Mouse (Mus musculus) heart, embryonic 11.5 days (tissue): ENCODE data around the gene Zfp646. TPM values are rescaled to one million over a fixed set of nuclear protein-coding genes. Genes with fewer than 3 reads are reported as not detected.
A peak's percentile ranks its signal among the peaks of the same experiment; 100 is the strongest.
"Not testable (repeated sequence)": the region's sequence is repeated elsewhere in the genome, so short reads cannot be mapped to it uniquely, and the experiment has no call there.

Experiments
- ATAC-seq: fragments of 200-750 bp; cut with Nextera tagmentation; replicated peaks from 2 replicates; pipeline ENCODE4 v1.8.0; 2017; ENCODE audit warnings: moderate library complexity; ENCODE audit not compliant: insufficient number of reproducible peaks, low FRiP score, low TSS enrichment
- H3K27ac ChIP-seq: fragments of 300-500 bp; sonication (generic); 2 replicates; pipeline ENCODE4 v1.5.1; 2014; ENCODE audit warnings: mild to moderate bottlenecking, low read depth, low read length
- H3K27me3 ChIP-seq: fragments of 300-500 bp; sonication (generic); 2 replicates; pipeline ENCODE4 v1.6.1; 2014; ENCODE audit warnings: mild to moderate bottlenecking, low read length, mixed read lengths; ENCODE audit not compliant: control insufficient read depth, insufficient read depth
- H3K36me3 ChIP-seq: fragments of 300-500 bp; sonication (generic); 2 replicates; pipeline ENCODE4 v1.6.1; 2014; ENCODE audit warnings: mild to moderate bottlenecking, low read length, moderate library complexity, mixed read lengths; ENCODE audit not compliant: control insufficient read depth, insufficient read depth
- H3K4me1 ChIP-seq: fragments of 300-500 bp; sonication (generic); 2 replicates; pipeline ENCODE4 v1.6.1; 2014; ENCODE audit warnings: low read length; ENCODE audit not compliant: control insufficient read depth, insufficient read depth
- H3K4me2 ChIP-seq: fragments of 300-500 bp; sonication (generic); 2 replicates; pipeline ENCODE4 v1.6.1; 2014; ENCODE audit warnings: mild to moderate bottlenecking, moderate library complexity
- H3K4me3 ChIP-seq: fragments of 300-500 bp; sonication (generic); 2 replicates; pipeline ENCODE4 v1.5.1; 2014; ENCODE audit warnings: low read depth, low read length
- H3K9ac ChIP-seq: fragments of 300-500 bp; sonication (generic); 2 replicates; pipeline ENCODE4 v1.6.1; 2014; ENCODE audit warnings: mild to moderate bottlenecking, low read depth, low read length, moderate library complexity
- H3K9me3 ChIP-seq: fragments of 300-500 bp; sonication (generic); replicated peaks from 2 replicates; pipeline ENCODE4 v1.6.1; 2016; ENCODE audit warnings: low read length; ENCODE audit not compliant: control insufficient read depth
- WGBS: fragments of 180-500 bp; shearing (Covaris S2); extraction: QIAGEN DNeasy Blood & Tissue Kit; methylation state at CpG from one replicate; pipeline ENCODE4 v1.1.7; 2014; ENCODE audit not compliant: insufficient replicate concordance; 5-methylcytosine and 5-hydroxymethylcytosine counted together
- polyA plus RNA-seq: library from polyadenylated mRNA; unstranded; fragments of >200 nt; fragmentation: Nextera tagmentation; extraction: Ambion mirVana; gene quantifications from 2 replicates; pipeline ENCODE4 v1.2.1, GENCODE M21; 2014

Gene Zfp646
- polyA plus RNA-seq: 10.1 and 12.0 TPM in 2 replicates

GRCm38 (mm10) chr7:127876041-127876466 lies at the start of gene Zfp646:
Zfp646 (plus strand) TSS chr7:127876221.
- Histone ChIP-seq H3K4me1 (peaks cover 13% of the 10 kb centered on the region), H3K4me2 (peak within 1 kb of the TSS; percentile 88), H3K4me3 (peak within 1 kb of the TSS; percentile 92), H3K27ac (peak within 1 kb of the TSS; percentile 99), H3K36me3 (peaks cover 29% of the 10 kb centered on the region), H3K9ac (peak within 1 kb of the TSS; percentile 98), H3K9me3 (no peaks in the 10 kb centered on the region), H3K27me3 (no peaks in the 10 kb centered on the region)
- under 1% methylated on average over 40 of the region's 41 CpGs for WGBS
- peak; percentile 83 for ATAC-seq

DNA sequence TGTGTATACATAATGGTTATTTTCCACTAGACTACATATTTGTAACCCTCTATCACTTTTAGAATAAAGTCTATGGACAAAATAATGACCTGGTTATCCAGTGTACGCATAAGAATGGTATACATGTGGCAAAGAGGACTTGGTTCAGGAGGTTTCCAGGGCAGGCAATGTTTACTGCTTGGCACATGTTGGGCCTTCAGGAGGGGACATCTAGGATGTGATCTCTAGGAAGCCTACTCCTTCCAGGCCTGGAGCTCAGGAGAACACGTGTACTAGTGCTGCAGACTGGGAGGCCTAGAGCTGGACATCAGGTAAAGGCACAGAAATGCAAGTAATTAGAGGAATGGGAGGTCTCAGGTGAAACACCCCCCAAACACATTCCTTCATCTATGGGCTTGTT lies 40.5 kb upstream of the Zfp646 start:
- Histone ChIP-seq H3K27me3 (no peaks in the 10 kb centered on the region), H3K9me3 (no peaks in the 10 kb centered on the region), H3K4me1 (no peaks in the 10 kb centered on the region), H3K4me2 (no peak overlapping the region), H3K4me3 (no peak overlapping the region), H3K27ac (no peak overlapping the region), H3K9ac (no peak overlapping the region), H3K36me3 (no peaks in the 10 kb centered on the region)
- ATAC-seq: no peak
- 75% methylated on average over 2 of the region's 2 CpGs for WGBS

DNA sequence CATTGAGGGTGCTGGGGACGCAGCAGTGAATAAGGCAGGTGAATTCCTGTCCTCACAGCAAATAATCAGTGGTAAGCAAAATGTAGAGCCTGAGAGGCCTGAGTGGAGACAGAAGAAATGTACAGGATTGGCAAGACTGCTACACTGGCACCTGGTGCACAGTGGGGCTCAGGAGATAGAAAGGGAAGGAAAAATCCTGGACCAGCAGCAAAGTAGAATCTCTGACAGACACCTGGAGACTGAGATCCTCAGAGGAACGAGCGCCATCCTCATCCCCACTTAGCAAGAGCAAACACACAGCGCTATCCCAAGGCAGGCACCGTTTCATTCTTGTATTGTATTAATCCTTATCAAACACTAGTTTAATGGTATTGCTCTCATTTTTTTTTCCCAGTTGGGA lies 38.5 kb upstream of the Zfp646 start:
- Histone ChIP-seq H3K9me3 (no peaks in the 10 kb centered on the region), H3K4me3 (no peak overlapping the region), H3K27me3 (no peaks in the 10 kb centered on the region), H3K27ac (no peak overlapping the region), H3K4me1 (peaks cover 1% of the 10 kb centered on the region; the same call in 1 of the 2 replicates), H3K4me2 (no peak overlapping the region), H3K36me3 (no peaks in the 10 kb centered on the region), H3K9ac (no peak overlapping the region)
- 86% methylated on average over 5 of the region's 5 CpGs for WGBS
- ATAC-seq: no peak

GRCm38 (mm10) chr7:127837878-127838277 lies 38.1 kb upstream of the Zfp646 start:
- not testable (repeated sequence) for H3K27me3 ChIP-seq, H3K36me3 ChIP-seq, H3K4me1 ChIP-seq, H3K4me2 ChIP-seq, ATAC-seq, H3K9me3 ChIP-seq, H3K4me3 ChIP-seq, H3K27ac ChIP-seq, H3K9ac ChIP-seq
- 77% methylated on average over 4 of the region's 4 CpGs for WGBS

- not testable (repeated sequence) for H3K4me3 ChIP-seq, H3K27ac ChIP-seq, H3K9ac ChIP-seq, H3K36me3 ChIP-seq, H3K27me3 ChIP-seq, H3K9me3 ChIP-seq, H3K4me1 ChIP-seq, H3K4me2 ChIP-seq, ATAC-seq
- 75% methylated on average over 2 of the region's 2 CpGs for WGBS
Measured at GRCm38 (mm10) chr7:127840031-127840430, 36.0 kb upstream of the Zfp646 start.

- H3K27ac ChIP-seq: peak overlapping the region; percentile 86
- H3K4me1 ChIP-seq: peaks cover 5% of the 10 kb centered on the region; the same call in 1 of the 2 replicates
- peak overlapping the region; percentile 91 for H3K4me3 ChIP-seq
- ATAC-seq: no peak
- peak overlapping the region; percentile 87 for H3K4me2 ChIP-seq
- WGBS: 6% methylated on average over 15 of the region's 15 CpGs
- H3K36me3 ChIP-seq: peaks cover 5% of the 10 kb centered on the region; the same call in 1 of the 2 replicates
- no peaks in the 10 kb centered on the region for H3K27me3 ChIP-seq
- peak overlapping the region; percentile 73 for H3K9ac ChIP-seq
- no peaks in the 10 kb centered on the region for H3K9me3 ChIP-seq
Measured at GRCm38 (mm10) chr7:127840886-127841285, 35.1 kb upstream of the Zfp646 start.

GRCm38 (mm10) chr7:127841340-127842000 lies 34.6 kb upstream of the Zfp646 start:
- peaks cover 7% of the 10 kb centered on the region; the same call in 1 of the 2 replicates for H3K36me3 ChIP-seq
- WGBS: under 1% methylated on average over 46 of the region's 46 CpGs
- no peaks in the 10 kb centered on the region for H3K9me3 ChIP-seq
- no peaks in the 10 kb centered on the region for H3K27me3 ChIP-seq
- peak overlapping the region; percentile 87 for H3K4me2 ChIP-seq
- peak; percentile 88 for ATAC-seq
- H3K9ac ChIP-seq: peak overlapping the region; percentile 84
- H3K27ac ChIP-seq: peak overlapping the region; percentile 86
- H3K4me1 ChIP-seq: peaks cover 5% of the 10 kb centered on the region; the same call in 1 of the 2 replicates
- peak overlapping the region; percentile 91 for H3K4me3 ChIP-seq

- H3K4me2 ChIP-seq: peak overlapping the region; percentile 87
- H3K36me3 ChIP-seq: peaks cover 11% of the 10 kb centered on the region; the same call in 1 of the 2 replicates
- H3K27me3 ChIP-seq: no peaks in the 10 kb centered on the region
- no peaks in the 10 kb centered on the region for H3K9me3 ChIP-seq
- WGBS: under 1% methylated on average over 40 of the region's 40 CpGs
- peak overlapping the region; percentile 91 for H3K4me3 ChIP-seq
- peak; percentile 64 for ATAC-seq
- peak overlapping the region; percentile 86 for H3K27ac ChIP-seq
- peaks cover 5% of the 10 kb centered on the region; the same call in 1 of the 2 replicates for H3K4me1 ChIP-seq
- peak overlapping the region; percentile 84 for H3K9ac ChIP-seq
Measured at GRCm38 (mm10) chr7:127842001-127842718, 33.9 kb upstream of the Zfp646 start.
